Mouse (Mus musculus): ENCODE results near the gene Mycl. TPM values are rescaled to one million over a fixed set of nuclear protein-coding genes. Genes with fewer than 3 reads are reported as not detected.
A peak's percentile ranks its signal among the peaks of the same experiment; 100 is the strongest.
"Not testable (repeated sequence)": the region's sequence is repeated elsewhere in the genome, so short reads cannot be mapped to it uniquely, and the experiment has no call there.

The Mycl gene
- polyA plus RNA-seq, 1 experiment from 2014 or later = 76.1 TPM

DNA sequence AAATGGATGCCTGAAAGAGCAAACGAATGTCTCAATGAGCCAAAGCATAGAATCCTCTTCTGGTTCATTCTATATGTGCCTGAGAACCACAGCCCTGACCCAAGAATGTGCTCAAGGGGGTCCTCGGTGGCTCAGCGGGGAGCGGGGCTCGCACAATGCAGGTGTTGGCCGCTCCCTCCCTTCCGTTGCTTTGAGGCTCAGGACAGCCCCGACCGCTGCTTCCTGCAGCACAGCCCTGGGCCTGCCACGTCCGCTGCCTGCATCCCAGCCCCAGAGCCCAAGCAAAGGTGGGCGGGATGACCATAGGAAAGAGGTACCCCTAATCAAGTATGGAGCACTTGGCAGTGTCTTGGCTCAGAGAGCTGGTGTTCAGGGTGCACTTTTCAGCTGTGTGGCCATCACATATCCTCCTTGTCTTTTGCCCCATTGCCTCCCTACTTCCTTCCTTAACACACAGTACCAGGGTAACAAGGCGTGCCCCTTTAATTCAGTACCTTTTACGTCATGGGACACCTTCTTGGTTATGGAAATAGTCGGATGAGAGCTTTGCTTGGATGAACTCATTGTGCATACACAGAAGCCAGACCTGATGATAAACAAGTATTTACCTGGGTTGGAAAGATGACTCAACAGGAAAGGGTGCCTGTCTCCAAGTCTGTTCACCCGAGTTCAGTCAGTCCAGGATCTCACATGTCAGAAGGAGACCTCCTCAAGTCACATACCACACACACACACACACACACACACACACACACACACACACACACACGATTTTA lies 11.8 kb upstream of the Mycl start:
- Histone ChIP-seq H3K27ac (ENCODE audit: low read depth, low read length) (no peak overlapping the region), H3K27me3 (ENCODE audit: control insufficient read depth, insufficient read depth, low read length) (no peaks in the 10 kb centered on the region; the same call in 1 of the 2 replicates), H3K9me3 (ENCODE audit: control insufficient read depth, low read length) (no peaks in the 10 kb centered on the region), H3K4me3 (ENCODE audit: low read depth, low read length) (no peak overlapping the region), H3K36me3 (ENCODE audit: control insufficient read depth, insufficient read depth, low read length) (no peaks in the 10 kb centered on the region), H3K4me1 (replicated peaks; ENCODE audit: control insufficient read depth, insufficient read depth, low read length) (peaks cover 2% of the 10 kb centered on the region; the same call in 1 of the 2 replicates), H3K4me2 (replicated peaks; ENCODE audit: low read depth, low read length) (peak overlapping the region; percentile 8; the same call in 1 of the 2 replicates), H3K9ac (ENCODE audit: low read depth, low read length) (no peak overlapping the region; the same call in 1 of the 2 replicates)
- no peak for DNase-seq (ENCODE audit: low spot score)
- 28% methylated on average over 15 of the region's 17 CpGs for WGBS
- ATAC-seq (ENCODE audit: low FRiP score) = no peak

DNA sequence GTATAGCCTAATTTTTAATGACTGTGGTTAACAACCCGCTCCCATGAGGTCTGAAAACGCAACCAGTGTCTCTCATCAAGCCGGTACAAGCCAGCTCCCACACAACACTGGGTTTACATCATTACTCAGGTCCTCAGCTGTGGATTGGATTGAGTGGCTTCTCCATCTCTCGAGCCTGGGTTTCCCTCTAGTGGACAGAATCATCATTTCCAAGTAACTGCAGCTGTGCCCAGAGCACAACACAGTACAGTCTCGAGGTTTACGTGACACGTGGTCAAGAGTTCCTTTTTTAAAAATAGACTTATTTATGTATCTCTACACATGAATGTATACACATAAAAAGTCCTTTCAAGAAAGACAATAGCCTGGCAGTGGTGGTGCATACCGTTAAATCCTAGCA lies 10.3 kb upstream of the Mycl start:
- ATAC-seq (ENCODE audit: low FRiP score) = peak; percentile 83

DNA sequence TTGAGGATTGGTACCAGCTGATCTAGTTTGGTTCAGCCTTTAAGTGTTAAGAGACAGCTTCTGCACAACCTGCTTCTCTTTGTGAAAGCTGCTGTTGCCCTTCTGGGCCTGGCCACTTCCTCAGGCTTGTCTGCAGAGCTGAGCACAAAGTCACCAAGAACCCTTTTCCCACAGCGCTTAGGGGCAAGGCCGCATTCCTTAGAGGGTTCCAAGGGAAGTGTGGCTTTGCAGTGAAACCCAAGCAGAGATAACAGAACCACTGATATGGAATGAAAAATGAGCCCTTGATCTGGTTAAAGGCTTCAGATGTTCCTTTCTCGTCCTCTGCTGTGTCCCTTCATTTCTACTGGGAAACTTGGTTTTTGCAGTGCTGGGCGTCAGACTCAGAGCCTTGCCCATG lies 8.0 kb upstream of the Mycl start:
- 85% methylated on average over 4 of the region's 4 CpGs for WGBS
- H3K27ac ChIP-seq (ENCODE audit: low read depth, low read length) = no peak overlapping the region
- H3K27me3 ChIP-seq (ENCODE audit: control insufficient read depth, insufficient read depth, low read length) = no peaks in the 10 kb centered on the region
- H3K9ac ChIP-seq (ENCODE audit: low read depth, low read length) = no peak overlapping the region
- no peaks in the 10 kb centered on the region for H3K9me3 ChIP-seq (ENCODE audit: control insufficient read depth, low read length)
- no peaks in the 10 kb centered on the region for H3K36me3 ChIP-seq (ENCODE audit: control insufficient read depth, insufficient read depth, low read length)
- ATAC-seq (ENCODE audit: low FRiP score) (no peak), DNase-seq (ENCODE audit: low spot score) (no peak)
- H3K4me3 ChIP-seq (ENCODE audit: low read depth, low read length) = no peak overlapping the region
- no peak overlapping the region for H3K4me2 ChIP-seq (replicated peaks; ENCODE audit: low read depth, low read length)
- peaks cover 2% of the 10 kb centered on the region; the same call in 1 of the 2 replicates for H3K4me1 ChIP-seq (replicated peaks; ENCODE audit: control insufficient read depth, insufficient read depth, low read length)

More for the DNA sequence above, 10.3 kb upstream of the Mycl start:
- no peak overlapping the region for H3K4me2 ChIP-seq (replicated peaks; ENCODE audit: low read depth, low read length)
- no peaks in the 10 kb centered on the region for H3K36me3 ChIP-seq (ENCODE audit: control insufficient read depth, insufficient read depth, low read length)
- H3K9me3 ChIP-seq (ENCODE audit: control insufficient read depth, low read length) = no peaks in the 10 kb centered on the region
- H3K9ac ChIP-seq (ENCODE audit: low read depth, low read length) = no peak overlapping the region
- 54% methylated on average over 8 of the region's 8 CpGs for WGBS
- peak; percentile 73 for DNase-seq (ENCODE audit: low spot score)
- H3K27me3 ChIP-seq (ENCODE audit: control insufficient read depth, insufficient read depth, low read length) = no peaks in the 10 kb centered on the region; the same call in 1 of the 2 replicates
- no peak overlapping the region for H3K27ac ChIP-seq (ENCODE audit: low read depth, low read length)
- no peak overlapping the region for H3K4me3 ChIP-seq (ENCODE audit: low read depth, low read length)
- peaks cover 2% of the 10 kb centered on the region; the same call in 1 of the 2 replicates for H3K4me1 ChIP-seq (replicated peaks; ENCODE audit: control insufficient read depth, insufficient read depth, low read length)

DNA sequence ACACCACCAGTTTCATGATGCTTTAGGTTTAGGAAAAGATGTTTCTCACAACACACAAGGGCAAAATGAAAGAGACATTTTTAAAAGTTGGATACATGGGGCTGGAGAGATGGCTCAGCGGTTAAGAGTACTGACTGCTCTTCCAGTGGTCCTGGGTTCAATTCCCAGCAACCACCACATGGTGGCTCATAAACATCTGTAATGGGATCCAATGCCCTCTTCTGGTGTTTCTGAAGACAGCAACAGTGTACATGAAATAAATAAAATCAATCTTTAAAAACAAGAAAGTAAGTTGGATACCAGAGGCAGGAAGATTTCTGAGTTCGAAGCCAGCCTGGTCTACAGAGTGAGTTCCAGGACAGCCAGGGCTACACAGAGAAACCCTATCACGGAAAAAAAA lies 7.4 kb upstream of the Mycl start:
- ATAC-seq (ENCODE audit: low FRiP score); DNase-seq (ENCODE audit: low spot score); H3K27me3 ChIP-seq (ENCODE audit: control insufficient read depth, insufficient read depth, low read length): not testable (repeated sequence)

DNA sequence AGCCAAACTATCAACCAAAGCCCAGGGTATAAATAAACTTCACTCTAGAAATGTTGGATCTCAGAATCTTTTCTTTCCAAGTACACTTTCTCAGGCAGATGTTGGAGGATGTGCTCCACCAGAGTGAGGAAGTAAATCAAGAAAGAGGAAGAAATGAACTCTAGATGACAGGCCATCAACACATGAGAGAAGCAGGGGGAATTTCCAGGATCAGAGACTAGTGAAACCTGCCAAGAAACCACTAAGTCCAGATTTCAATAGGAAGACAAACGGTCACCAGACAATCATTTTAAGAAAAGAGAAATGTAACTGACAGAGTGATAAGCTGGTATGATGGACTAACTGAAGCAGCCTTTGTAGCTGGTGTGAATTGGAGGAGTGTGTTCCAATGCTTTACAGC lies 4.3 kb upstream of the Mycl start:
- ATAC-seq (ENCODE audit: low FRiP score) (no peak), DNase-seq (ENCODE audit: low spot score) (no peak)
- H3K9ac ChIP-seq (ENCODE audit: low read depth, low read length) = no peak overlapping the region
- no peaks in the 10 kb centered on the region for H3K9me3 ChIP-seq (ENCODE audit: control insufficient read depth, low read length)
- no peaks in the 10 kb centered on the region for H3K27me3 ChIP-seq (ENCODE audit: control insufficient read depth, insufficient read depth, low read length)
- H3K4me2 ChIP-seq (replicated peaks; ENCODE audit: low read depth, low read length) = no peak overlapping the region
- no peaks in the 10 kb centered on the region for H3K36me3 ChIP-seq (ENCODE audit: control insufficient read depth, insufficient read depth, low read length)
- H3K27ac ChIP-seq (ENCODE audit: low read depth, low read length) = no peak overlapping the region
- WGBS = 71% methylated on average over 1 of the region's 1 CpGs
- H3K4me3 ChIP-seq (ENCODE audit: low read depth, low read length) = no peak overlapping the region
- no peaks in the 10 kb centered on the region for H3K4me1 ChIP-seq (replicated peaks; ENCODE audit: control insufficient read depth, insufficient read depth, low read length)

More for the DNA sequence above, 7.4 kb upstream of the Mycl start:
- not testable (repeated sequence) for H3K4me1 ChIP-seq (replicated peaks; ENCODE audit: control insufficient read depth, insufficient read depth, low read length); H3K36me3 ChIP-seq (ENCODE audit: control insufficient read depth, insufficient read depth, low read length); H3K9ac ChIP-seq (ENCODE audit: low read depth, low read length); H3K9me3 ChIP-seq (ENCODE audit: control insufficient read depth, low read length); H3K4me2 ChIP-seq (replicated peaks; ENCODE audit: low read depth, low read length); H3K27ac ChIP-seq (ENCODE audit: low read depth, low read length); H3K4me3 ChIP-seq (ENCODE audit: low read depth, low read length)
- 48% methylated on average over 3 of the region's 3 CpGs for WGBS

DNA sequence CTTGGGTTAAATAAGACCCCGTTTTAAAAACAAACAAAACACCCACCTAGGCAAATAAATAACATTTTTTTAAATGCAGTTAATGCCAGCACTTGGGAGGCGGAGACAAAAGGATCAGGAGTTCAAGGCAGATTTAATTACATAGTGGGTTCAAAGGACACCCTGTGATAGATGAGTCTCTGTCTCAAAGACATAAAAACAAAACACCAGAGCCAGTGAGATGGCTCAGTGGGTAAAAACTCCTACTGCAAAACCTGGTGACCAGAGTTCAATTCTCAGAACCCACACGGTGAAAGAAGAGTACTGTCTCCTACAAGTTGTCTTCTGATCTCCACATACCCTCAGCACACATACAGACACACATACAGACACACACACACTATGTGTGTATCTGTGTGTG lies 3.2 kb upstream of the Mycl start:
- 60% methylated on average over 3 of the region's 3 CpGs for WGBS

DNA sequence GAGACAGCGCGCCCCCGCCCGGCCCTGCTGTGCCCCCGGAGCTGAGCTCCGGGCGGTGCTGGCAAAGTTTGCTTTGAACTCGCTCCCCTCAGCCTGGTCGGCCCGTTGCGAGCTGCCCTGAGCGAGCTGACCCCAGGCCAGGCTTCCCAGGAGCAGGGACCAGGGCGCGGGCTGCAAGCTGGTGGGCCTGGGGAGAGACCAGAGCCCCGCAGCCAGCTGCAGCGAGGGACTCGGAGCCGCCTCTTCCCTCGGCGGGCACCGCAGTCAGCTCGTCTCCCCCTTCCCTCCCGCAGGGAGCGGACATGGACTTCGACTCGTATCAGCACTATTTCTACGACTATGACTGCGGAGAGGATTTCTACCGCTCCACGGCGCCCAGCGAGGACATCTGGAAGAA lies 767 bp downstream of the Mycl start:
- Histone ChIP-seq H3K36me3 (ENCODE audit: control insufficient read depth, insufficient read depth, low read length) (no peaks in the 10 kb centered on the region), H3K9me3 (ENCODE audit: control insufficient read depth, low read length) (no peaks in the 10 kb centered on the region), H3K27me3 (ENCODE audit: control insufficient read depth, insufficient read depth, low read length) (no peaks in the 10 kb centered on the region), H3K4me1 (replicated peaks; ENCODE audit: control insufficient read depth, insufficient read depth, low read length) (peaks cover 12% of the 10 kb centered on the region), H3K27ac (ENCODE audit: low read depth, low read length) (peak overlapping the region; percentile 98), H3K9ac (ENCODE audit: low read depth, low read length) (peak overlapping the region; percentile 93), H3K4me2 (replicated peaks; ENCODE audit: low read depth, low read length) (peak overlapping the region; percentile 81), H3K4me3 (ENCODE audit: low read depth, low read length) (peak overlapping the region; percentile 88)
- ATAC-seq (ENCODE audit: low FRiP score) = peak; percentile 18
- WGBS = under 1% methylated on average over 28 of the region's 32 CpGs
- no peak for DNase-seq (ENCODE audit: low spot score)

More for the DNA sequence above, 3.2 kb upstream of the Mycl start:
- Histone ChIP-seq H3K4me1 (replicated peaks; ENCODE audit: control insufficient read depth, insufficient read depth, low read length) (no peaks in the 10 kb centered on the region), H3K4me3 (ENCODE audit: low read depth, low read length) (no peak overlapping the region), H3K27ac (ENCODE audit: low read depth, low read length) (no peak overlapping the region), H3K9me3 (ENCODE audit: control insufficient read depth, low read length) (no peaks in the 10 kb centered on the region), H3K9ac (ENCODE audit: low read depth, low read length) (no peak overlapping the region), H3K4me2 (replicated peaks; ENCODE audit: low read depth, low read length) (no peak overlapping the region), H3K27me3 (ENCODE audit: control insufficient read depth, insufficient read depth, low read length) (no peaks in the 10 kb centered on the region), H3K36me3 (ENCODE audit: control insufficient read depth, insufficient read depth, low read length) (no peaks in the 10 kb centered on the region)
- no peak for DNase-seq (ENCODE audit: low spot score)
- no peak for ATAC-seq (ENCODE audit: low FRiP score)

DNA sequence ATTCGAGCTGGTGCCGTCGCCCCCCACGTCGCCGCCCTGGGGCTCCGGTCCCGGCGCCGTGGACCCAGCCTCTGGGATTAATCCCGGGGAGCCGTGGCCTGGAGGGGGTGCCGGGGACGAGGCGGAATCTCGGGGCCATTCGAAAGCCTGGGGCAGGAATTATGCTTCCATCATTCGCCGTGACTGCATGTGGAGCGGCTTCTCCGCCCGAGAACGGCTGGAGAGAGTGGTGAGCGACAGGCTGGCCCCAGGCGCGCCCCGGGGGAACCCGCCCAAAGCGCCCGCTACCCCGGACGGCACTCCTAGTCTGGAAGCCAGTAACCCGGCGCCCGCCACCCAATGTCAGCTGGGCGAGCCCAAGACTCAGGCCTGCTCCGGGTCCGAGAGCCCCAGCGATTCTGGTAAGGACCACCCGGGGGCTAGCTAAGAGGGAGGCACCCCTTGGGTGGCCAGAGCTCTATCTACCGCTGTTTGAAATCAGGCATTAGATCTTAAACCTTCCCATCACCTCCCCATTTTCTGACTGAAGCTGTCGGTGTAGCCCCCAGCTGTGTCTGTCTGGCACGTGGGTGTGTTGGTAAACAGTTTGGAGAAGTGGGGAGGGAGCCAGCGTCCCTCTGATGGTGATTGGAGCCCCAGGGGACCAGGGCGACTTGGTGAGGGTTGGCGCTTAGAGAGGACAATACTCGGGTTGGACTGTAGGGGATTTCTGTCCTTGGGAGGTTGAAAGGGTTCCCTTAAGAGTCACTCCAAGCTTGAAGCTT lies 1.3 kb downstream of the Mycl start:
- H3K9ac ChIP-seq (ENCODE audit: low read depth, low read length) = peak overlapping the region; percentile 93
- ATAC-seq (ENCODE audit: low FRiP score) (peak; percentile 6; the same call in 1 of the 2 replicates), DNase-seq (ENCODE audit: low spot score) (peak; percentile 79)
- H3K4me2 ChIP-seq (replicated peaks; ENCODE audit: low read depth, low read length) = peak overlapping the region; percentile 81
- H3K36me3 ChIP-seq (ENCODE audit: control insufficient read depth, insufficient read depth, low read length) = no peaks in the 10 kb centered on the region
- 0% methylated on average over 47 of the region's 47 CpGs for WGBS
- peak overlapping the region; percentile 98 for H3K27ac ChIP-seq (ENCODE audit: low read depth, low read length)
- peak overlapping the region; percentile 88 for H3K4me3 ChIP-seq (ENCODE audit: low read depth, low read length)
- H3K9me3 ChIP-seq (ENCODE audit: control insufficient read depth, low read length) = no peaks in the 10 kb centered on the region
- no peaks in the 10 kb centered on the region for H3K27me3 ChIP-seq (ENCODE audit: control insufficient read depth, insufficient read depth, low read length)
- H3K4me1 ChIP-seq (replicated peaks; ENCODE audit: control insufficient read depth, insufficient read depth, low read length) = peaks cover 16% of the 10 kb centered on the region
